Mouse (Mus musculus) megakaryocyte, adult 5-6 weeks (primary cell): ENCODE measurements at regions not wholly inside any gene's neighbourhood (a gene's known extent, or its start where the extent isn't known, plus 50 kb on each side); places are given as distances from the start of the nearest gene placed in this dataset.

Experiments used
- ATAC-seq: 2 replicates; pipeline ENCODE4 v1.8.0; 2016; ENCODE audit warnings: mild to moderate bottlenecking, inconsistent platforms; ENCODE audit not compliant: poor library complexity, severe bottlenecking

DNA sequence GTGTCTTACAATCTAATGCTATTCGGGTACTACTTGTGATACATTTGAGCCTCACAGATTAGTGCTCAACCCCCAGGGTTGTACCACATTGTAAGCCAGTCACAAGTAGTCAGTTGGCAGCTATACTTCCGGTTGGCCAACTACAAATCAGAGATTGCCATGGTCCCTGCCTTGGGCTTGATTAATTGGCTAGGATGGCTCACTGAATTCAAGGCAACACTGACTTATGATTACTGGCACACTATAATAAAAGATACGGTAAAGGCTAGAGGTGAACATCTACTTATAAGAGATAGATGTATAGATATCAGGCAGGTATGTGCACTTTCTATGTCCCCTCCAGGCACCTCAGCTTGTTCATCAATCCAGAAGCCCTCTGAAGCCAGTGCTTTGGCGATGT, 325.4 kb upstream of the Pard3b start:
- no peak for ATAC-seq

- no peak for ATAC-seq
Observed at GRCm38 (mm10) chr1:61316261-61316660, 322.4 kb upstream of the Pard3b start.

GRCm38 (mm10) chr1:61316736-61317135, 321.9 kb upstream of the Pard3b start:
- no peak for ATAC-seq

DNA sequence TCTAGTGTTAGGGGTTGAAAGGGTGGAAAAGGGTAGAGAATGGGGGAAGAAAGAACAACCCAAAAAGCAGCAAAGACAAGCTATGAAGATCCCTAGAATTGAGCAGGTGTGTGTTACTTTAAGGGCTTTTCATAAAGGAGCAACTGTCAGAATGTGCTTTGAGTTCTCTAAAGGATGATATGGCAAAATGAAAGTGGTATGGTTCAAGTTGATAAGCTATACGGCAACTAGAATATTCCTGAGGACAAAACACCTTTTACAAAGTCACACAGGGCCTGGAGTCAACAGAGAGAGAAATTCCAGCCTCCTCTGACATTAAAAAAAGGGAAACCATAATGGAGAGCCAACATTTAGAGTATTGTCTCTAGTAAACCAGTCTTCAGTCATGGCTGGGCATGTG, 320.6 kb upstream of the Pard3b start:
- no peak for ATAC-seq

DNA sequence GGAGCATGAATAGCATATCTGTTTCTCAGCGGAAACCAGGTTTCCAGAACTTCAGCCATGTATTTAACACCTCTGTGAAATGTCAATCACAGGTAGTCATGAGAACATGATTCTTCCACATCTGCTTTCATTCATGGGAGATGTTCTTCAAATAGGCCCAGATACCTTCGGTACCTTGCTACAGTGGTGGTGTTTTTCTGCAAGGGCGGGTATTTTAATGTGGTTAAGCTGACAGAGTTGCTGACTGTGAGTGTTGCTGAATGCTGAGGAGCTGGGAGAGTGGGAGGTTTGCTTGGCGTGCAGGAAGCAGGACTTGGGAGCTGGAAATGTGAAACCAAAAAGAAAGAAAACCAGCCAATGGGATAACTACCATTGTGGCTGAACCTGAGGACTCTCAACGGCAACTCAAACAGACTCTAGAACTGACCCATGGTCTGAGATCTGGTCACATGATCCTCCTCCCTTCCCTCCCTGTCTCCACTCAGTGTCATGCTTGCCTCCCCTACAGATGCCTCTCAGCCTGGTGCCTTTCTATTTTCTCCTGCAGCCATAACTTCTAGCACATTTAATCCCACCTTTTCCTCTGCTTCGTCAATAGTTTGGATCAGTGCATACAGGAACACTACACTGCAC, 317.0 kb upstream of the Pard3b start:
- ATAC-seq, result no peak

DNA sequence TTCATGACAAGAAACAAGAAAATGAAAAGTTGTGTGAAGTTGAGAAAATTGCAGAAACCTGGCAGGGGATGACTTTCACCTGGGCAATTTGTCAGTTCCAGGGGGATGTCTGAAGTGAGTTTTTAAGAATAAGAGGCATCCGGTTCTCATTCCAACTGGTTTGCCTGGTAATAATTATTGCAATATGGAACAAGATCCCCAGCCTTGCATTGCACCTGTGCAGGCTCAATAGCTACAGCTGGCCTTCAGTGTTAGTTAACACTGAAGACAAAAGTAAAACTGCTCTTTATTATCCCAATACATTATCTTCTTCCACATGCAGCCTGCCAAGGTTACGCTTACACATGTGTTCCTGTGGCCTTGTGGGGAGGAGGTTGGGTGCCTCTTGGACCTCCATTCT, 307.2 kb upstream of the Pard3b start:
- no peak for ATAC-seq

GRCm38 (mm10) chr1:61331906-61332305, 306.7 kb upstream of the Pard3b start:
- ATAC-seq, result no peak

- no peak for ATAC-seq
Observed at GRCm38 (mm10) chr1:61336367-61336766, 302.3 kb upstream of the Pard3b start.

GRCm38 (mm10) chr1:61352921-61353320, 285.7 kb upstream of the Pard3b start:
- no peak for ATAC-seq

DNA sequence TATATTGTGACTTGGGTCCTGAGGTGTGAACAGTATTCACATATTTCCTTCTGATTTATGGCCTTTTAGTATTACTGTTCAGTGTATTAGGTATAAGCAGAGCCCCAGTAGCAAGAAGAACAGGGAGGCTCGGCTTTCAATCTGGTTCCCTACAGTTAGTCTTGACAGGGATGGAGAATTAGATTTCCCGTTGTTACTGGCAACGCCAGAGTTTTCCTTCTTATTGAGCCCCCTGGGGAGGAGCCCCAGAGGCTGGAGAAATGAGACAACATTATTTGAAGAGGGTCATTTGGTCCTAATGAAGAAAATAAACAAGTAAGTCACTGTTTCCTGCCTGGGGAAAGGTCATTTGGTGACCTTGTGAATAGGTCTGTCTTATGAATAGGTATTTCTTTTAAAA, 285.1 kb upstream of the Pard3b start:
- ATAC-seq, result no peak

- no peak for ATAC-seq
Observed at GRCm38 (mm10) chr1:61355241-61355640, 283.4 kb upstream of the Pard3b start.

- no peak for ATAC-seq
Observed at GRCm38 (mm10) chr1:61359011-61359930, 279.4 kb upstream of the Pard3b start.

DNA sequence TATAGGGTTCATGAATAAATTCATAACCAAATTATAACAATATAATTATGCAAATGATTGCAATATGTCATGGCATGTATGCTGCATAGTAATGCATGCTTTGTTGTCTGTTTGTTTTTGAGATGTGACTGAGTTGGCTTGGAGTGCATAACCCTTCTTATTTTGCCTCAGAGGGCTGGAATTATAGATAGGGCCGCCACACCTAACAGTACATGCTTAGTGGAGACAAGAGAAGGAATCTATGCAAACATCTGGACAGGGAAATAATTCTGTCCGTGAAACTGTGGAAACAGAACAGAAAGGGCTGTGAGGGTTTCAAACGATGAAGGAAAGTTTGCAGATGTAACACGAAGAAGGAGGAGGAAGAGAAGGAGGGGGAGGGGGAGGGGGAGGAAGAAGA, 266.0 kb upstream of the Pard3b start:
- ATAC-seq, result no peak

- no peak for ATAC-seq
Observed at GRCm38 (mm10) chr1:61373661-61374491, 264.7 kb upstream of the Pard3b start.

DNA sequence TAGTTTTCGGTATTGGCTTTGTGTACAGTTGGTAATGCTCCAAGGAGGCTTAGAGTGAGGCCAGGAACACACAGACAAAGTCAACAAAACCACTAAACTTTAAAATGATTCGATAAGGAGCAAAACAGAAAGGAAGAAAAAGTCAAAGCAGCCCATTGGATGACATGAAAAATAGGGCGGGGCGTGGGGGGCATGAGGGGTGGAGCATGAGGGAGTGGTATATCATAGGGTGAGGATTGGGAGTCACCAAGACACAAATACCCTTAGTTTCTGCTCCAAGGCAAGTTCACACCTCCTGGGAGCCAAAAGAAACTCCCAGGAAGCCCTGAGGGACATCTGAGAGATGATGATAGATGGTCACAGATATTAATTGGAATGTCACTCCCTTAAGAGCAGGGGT, 262.2 kb upstream of the Pard3b start:
- no peak for ATAC-seq

GRCm38 (mm10) chr1:61377070-61377469, 261.6 kb upstream of the Pard3b start:
- ATAC-seq, result peak; percentile 68

GRCm38 (mm10) chr1:61378240-61378639, 260.4 kb upstream of the Pard3b start:
- no peak for ATAC-seq

DNA sequence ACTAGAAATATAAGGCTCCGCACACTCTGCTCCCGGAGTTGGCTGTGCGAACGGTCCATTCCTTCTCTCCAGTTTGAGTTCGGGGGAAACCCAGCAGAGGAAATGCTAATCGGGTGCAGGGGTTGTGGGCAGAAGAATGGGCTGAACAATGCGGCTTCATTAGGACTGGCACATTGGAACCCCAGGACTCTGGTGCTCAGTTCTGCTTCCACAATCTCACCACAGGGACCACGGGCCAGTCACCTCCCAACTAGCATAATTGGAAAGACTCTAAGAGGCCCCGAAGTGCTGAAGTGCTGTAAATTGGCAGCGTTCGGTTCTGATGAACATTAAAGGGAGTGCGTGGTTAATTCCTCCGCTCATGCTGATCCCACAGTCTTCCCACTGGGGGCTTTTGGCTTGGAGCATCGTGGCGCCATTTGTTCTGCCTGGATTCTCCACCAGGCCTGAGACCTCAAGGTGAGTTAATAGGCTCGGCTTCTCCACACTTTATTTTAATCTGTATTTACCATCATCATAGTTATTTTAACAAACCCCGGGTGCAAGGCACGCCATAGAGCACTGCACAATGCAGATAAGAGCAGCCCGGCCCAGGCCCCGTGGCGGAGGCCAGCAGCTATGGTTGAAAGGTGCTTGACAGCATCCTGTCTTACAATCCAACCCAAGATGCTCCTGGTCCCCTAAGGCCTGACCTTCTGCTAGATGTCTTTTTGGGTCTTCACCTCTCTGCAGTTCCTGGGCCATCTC, 258.7 kb upstream of the Pard3b start:
- ATAC-seq, result no peak

- no peak for ATAC-seq
Observed at GRCm38 (mm10) chr1:61387587-61387986, 251.0 kb upstream of the Pard3b start.

DNA sequence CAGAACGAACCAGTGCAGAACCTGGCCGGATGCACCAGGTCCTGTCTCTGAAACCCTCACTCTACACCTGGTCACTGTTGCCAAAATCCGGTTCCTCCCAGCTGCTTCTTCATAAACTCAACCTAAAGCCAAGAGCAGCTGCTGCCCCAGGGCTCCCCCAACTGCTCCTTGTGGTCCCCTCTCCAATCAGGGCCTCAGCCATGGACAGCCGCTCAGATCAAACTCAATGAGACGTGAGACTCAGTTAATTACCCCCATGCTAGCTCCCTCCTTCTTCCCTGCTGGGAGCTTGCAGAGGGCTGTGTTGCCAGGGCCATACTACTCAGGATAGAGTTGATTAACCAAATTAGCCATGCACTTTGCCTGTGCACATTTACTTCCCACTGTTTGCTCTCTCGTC, 240.8 kb upstream of the Pard3b start:
- no peak for ATAC-seq

DNA sequence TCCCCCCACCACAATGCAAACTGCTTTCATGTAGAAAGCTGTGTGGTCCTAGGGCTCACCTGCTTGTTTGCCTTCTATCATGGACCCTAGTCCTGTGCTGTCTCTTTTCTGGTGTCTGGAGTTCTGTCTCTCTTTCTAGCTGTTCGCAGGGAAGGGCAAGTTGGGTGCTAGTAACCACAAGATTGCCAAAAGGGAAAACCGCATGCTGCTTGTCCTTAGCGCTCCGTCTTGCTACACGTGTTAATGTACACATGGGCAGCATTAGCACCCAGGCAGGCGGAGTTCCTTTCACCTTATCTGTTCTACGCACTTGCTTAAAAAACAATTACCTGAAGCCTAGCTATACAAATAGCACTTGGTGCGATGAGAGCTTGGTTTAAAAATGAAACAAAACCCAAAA, 236.3 kb upstream of the Pard3b start:
- ATAC-seq, result no peak
